Mouse (Mus musculus) retina, postnatal 7 days (tissue): ENCODE data around the gene Gse1.

Experiments used
- DNase-seq: peaks from one replicate; pipeline ENCODE4 v3.0.0-alpha.2; 2012; ENCODE audit warnings: low read depth, low spot score

Gene Gse1

GRCm38 (mm10) chr8:120421638-120422037 lies 193.4 kb downstream of the Gse1 start:
- DNase-seq: no peak

GRCm38 (mm10) chr8:120422236-120422635 lies 194.0 kb downstream of the Gse1 start:
- DNase-seq: no peak

- DNase-seq: no peak
These were observed 195.3 kb downstream of the Gse1 start for GRCm38 (mm10) chr8:120423576-120423975.

- no peak for DNase-seq
These were observed 196.6 kb downstream of the Gse1 start for GRCm38 (mm10) chr8:120424829-120425198.

- peak; percentile 65 for DNase-seq
These were observed 197.1 kb downstream of the Gse1 start for GRCm38 (mm10) chr8:120425199-120425941.

- no peak for DNase-seq
These were observed 197.8 kb downstream of the Gse1 start for GRCm38 (mm10) chr8:120426105-120426504.

GRCm38 (mm10) chr8:120426622-120427385 lies 198.5 kb downstream of the Gse1 start:
- peak; percentile 66 for DNase-seq

- DNase-seq: no peak
These were observed 200.2 kb downstream of the Gse1 start for GRCm38 (mm10) chr8:120428492-120428891.

GRCm38 (mm10) chr8:120429116-120429515 lies 200.9 kb downstream of the Gse1 start:
- DNase-seq: no peak

- no peak for DNase-seq
These were observed 202.8 kb downstream of the Gse1 start for GRCm38 (mm10) chr8:120431042-120431441.

GRCm38 (mm10) chr8:120432438-120432837 lies 204.2 kb downstream of the Gse1 start:
- DNase-seq: no peak

GRCm38 (mm10) chr8:120433143-120433542 lies 204.9 kb downstream of the Gse1 start:
- no peak for DNase-seq

GRCm38 (mm10) chr8:120433734-120434133 lies 205.5 kb downstream of the Gse1 start:
- DNase-seq: no peak

GRCm38 (mm10) chr8:120435781-120436180 lies 207.5 kb downstream of the Gse1 start:
- DNase-seq: no peak

GRCm38 (mm10) chr8:120436491-120437030 lies 208.3 kb downstream of the Gse1 start:
- no peak for DNase-seq

- DNase-seq: no peak
These were observed 209.0 kb downstream of the Gse1 start for GRCm38 (mm10) chr8:120437207-120437606.

GRCm38 (mm10) chr8:120437666-120438395 lies 209.6 kb downstream of the Gse1 start:
- no peak for DNase-seq

- DNase-seq: peak; percentile 64
These were observed 211.1 kb downstream of the Gse1 start for GRCm38 (mm10) chr8:120439309-120439708.

- no peak for DNase-seq
These were observed 212.5 kb downstream of the Gse1 start for GRCm38 (mm10) chr8:120440739-120441138.

- no peak for DNase-seq
These were observed 213.4 kb downstream of the Gse1 start for GRCm38 (mm10) chr8:120441637-120442036.

GRCm38 (mm10) chr8:120442306-120443003 lies 214.2 kb downstream of the Gse1 start:
- DNase-seq: no peak
